Mouse (Mus musculus): ENCODE results near the gene Cd101.

Gene Cd101

DNA sequence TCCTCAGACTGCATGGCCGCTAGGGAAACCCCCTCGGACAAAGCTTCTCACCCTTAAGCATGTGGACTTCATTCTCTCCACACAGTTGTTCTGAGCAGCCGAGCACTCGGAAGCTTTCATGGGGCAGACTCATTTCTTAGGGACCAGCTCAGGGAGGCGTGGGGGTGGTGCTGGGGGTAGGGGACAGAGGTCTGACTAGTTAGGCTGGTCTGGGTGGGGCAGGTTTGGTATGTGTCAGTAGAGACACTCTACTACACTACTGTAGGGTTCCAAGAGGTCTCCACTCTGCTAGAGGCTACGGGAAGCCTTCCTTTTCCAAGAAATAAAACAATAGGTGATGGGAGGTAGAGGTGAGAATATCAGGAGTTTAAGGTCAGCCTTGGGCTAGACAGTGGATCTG lies 15.3 kb upstream of the Cd101 start:
- no peak for DNase-seq (ENCODE audit: extremely low read depth, low read depth, low spot score)

GRCm38 (mm10) chr3:101041997-101042396 lies 12.6 kb upstream of the Cd101 start:
- no peak for DNase-seq (ENCODE audit: extremely low read depth, low read depth, low spot score)

- no peak for DNase-seq (ENCODE audit: extremely low read depth, low read depth, low spot score)
Measured at GRCm38 (mm10) chr3:101037984-101038545, 8.7 kb upstream of the Cd101 start.

DNA sequence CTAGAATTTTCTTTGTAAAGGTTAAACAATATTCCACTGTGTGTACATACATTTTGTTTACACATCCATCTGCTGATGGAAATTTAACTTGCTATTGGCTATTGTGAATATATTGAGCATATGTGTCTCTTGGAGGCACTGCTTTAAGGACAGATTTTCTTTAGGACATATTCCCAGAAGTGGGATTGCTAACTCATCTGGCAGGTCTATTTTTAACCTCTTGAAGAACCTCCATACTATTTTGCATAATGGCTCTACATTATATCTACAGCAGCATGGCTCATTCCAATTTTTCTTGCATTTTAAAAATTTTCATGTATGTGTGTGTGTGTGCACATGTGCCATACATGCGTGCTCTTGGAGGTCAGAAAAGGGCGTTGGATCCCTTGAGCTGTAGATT lies 6.6 kb upstream of the Cd101 start:
- no peak for DNase-seq (ENCODE audit: extremely low read depth, low read depth, low spot score)

GRCm38 (mm10) chr3:101034509-101034908 lies 5.2 kb upstream of the Cd101 start:
- DNase-seq (ENCODE audit: extremely low read depth, low read depth, low spot score), result no peak

GRCm38 (mm10) chr3:101033644-101034043 lies 4.3 kb upstream of the Cd101 start:
- no peak for DNase-seq (ENCODE audit: extremely low read depth, low read depth, low spot score)

DNA sequence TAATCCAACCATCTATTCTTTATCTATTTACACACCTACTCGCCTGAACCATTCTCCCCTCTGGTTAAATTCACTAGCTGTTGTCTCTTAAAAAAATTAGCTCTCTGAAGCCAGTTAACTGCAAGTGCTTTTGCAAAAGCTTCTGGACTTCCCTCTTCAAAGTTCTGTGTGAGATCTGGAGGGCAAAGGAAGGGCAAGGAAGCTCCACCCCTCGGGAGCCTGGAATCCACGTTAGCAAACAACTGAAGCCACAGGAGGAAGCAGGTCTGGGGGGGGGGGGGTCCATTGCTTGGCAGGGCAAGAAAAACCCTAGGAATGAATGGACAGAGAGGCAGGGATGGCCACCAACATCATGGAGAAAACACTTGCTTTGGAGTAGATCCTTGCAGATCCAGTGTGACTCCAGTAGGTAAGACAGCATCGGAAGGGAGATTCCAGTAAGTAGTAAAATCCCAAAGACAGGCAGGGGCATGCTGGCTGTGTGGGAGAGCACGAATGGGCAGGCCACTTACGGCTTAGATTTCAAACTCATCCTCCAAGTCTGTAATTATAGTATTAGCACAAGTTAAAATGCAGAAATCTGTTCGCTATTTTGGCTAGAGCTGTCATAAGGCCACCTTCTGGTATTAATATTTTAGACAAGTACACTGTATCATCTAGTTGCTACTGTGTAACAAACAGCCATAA lies 2.2 kb upstream of the Cd101 start:
- no peak for DNase-seq (ENCODE audit: extremely low read depth, low read depth, low spot score)

DNA sequence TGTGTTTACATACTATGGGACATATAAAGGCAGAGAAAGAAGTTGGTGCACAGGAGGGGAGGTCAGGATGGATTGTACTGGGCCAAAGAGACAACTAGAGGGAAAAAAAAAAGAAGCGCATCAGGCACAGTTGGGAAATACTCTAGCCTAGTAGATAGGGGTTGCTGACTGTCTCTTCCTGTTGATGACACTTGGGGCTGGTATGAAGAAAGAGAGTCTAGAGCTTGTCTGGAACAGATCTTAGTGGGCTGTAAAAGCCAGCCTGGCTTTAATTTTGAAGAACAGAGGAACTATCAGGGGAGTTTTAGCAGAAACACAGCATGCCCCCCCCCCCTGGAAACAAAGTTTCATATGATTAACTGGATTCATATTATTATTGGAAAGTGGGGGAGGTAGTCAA lies 1.3 kb upstream of the Cd101 start:
- DNase-seq (ENCODE audit: extremely low read depth, low read depth, low spot score), result no peak

- DNase-seq (ENCODE audit: extremely low read depth, low read depth, low spot score), result no peak
Measured at GRCm38 (mm10) chr3:101026741-101027140, 2.6 kb downstream of the Cd101 start.

- DNase-seq (ENCODE audit: extremely low read depth, low read depth, low spot score), result no peak
Measured at GRCm38 (mm10) chr3:101022967-101023366, 6.4 kb downstream of the Cd101 start.

DNA sequence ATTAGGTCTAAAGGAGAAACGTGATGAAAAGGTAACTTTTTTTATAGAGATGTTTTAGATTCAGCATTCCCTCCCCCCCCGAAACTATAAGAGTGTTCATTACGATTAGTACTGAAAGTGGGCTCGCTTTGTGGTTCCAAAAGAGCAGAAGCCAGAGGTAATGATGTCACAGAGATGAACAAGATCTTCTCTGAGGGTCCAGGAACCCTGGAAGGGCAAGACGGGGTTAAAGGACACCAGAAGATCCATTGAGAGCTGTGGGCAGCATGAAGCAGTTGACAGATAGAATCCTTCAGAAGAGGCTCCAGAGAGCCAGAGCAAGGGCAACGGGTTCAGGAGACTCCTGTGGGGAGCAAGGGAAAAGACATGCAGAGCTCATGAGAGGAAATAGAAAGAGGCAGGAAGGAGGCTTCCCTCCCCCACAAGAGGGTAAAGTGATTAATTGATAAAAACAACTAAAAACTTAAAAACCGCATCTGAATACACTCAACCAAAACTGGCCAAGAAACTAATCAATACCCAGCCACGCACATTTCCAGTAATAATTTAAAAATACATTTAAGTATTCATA lies 7.8 kb downstream of the Cd101 start:
- DNase-seq (ENCODE audit: extremely low read depth, low read depth, low spot score), result no peak

GRCm38 (mm10) chr3:101021073-101021472 lies 8.3 kb downstream of the Cd101 start:
- DNase-seq (ENCODE audit: extremely low read depth, low read depth, low spot score), result no peak

GRCm38 (mm10) chr3:101018494-101018893 lies 10.9 kb downstream of the Cd101 start:
- no peak for DNase-seq (ENCODE audit: extremely low read depth, low read depth, low spot score)

- DNase-seq (ENCODE audit: extremely low read depth, low read depth, low spot score), result no peak
Measured at GRCm38 (mm10) chr3:101016050-101016449, 13.3 kb downstream of the Cd101 start.

GRCm38 (mm10) chr3:101015254-101015653 lies 14.1 kb downstream of the Cd101 start:
- DNase-seq (ENCODE audit: extremely low read depth, low read depth, low spot score), result no peak

GRCm38 (mm10) chr3:101013536-101013935 lies 15.8 kb downstream of the Cd101 start:
- DNase-seq (ENCODE audit: extremely low read depth, low read depth, low spot score), result no peak

DNA sequence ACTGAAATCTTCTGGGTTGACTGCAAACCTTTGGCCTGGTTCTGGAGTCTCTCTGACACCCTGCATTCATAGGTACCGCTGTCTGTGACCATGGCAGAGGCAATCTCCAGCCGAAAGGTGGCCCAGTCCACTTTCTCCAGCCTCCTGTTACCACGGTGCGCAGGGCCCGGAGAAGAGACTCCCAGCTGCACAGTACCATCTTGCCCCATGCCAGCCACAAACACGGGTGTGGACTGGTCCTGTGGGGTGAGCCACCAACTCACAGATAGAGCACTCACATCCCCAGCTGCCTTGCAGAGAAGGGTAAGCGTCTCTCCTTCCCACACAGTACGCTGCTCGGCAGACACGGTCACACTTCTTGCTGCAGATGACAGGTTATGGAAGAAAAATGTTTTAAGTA lies 16.4 kb downstream of the Cd101 start:
- DNase-seq (ENCODE audit: extremely low read depth, low read depth, low spot score), result no peak

DNA sequence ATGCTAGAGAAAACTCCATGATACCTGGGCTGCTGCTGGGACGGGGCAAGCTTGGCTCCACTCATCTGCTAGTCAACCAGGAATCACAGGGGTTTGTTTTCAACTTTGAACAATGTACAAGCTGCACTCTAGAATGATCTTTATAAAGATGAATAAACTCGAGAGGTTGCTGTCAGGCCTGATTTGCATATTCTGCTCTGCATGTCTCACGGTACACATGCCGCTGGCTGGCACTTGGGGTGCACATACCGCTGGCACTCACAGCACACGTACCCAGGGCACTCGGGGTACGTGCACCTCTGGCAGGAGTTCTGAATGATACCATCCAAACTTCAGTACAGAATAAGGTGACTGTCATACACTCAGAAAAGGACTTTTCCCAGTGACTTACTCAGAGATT lies 16.8 kb downstream of the Cd101 start:
- no peak for DNase-seq (ENCODE audit: extremely low read depth, low read depth, low spot score)

GRCm38 (mm10) chr3:101012131-101012571 lies 17.2 kb downstream of the Cd101 start:
- no peak for DNase-seq (ENCODE audit: extremely low read depth, low read depth, low spot score)

GRCm38 (mm10) chr3:101011203-101011600 lies 18.2 kb downstream of the Cd101 start:
- DNase-seq (ENCODE audit: extremely low read depth, low read depth, low spot score), result no peak

GRCm38 (mm10) chr3:101010589-101011202 lies 18.7 kb downstream of the Cd101 start:
- DNase-seq (ENCODE audit: extremely low read depth, low read depth, low spot score), result no peak

GRCm38 (mm10) chr3:101007112-101007782 lies 22.1 kb downstream of the Cd101 start:
- no peak for DNase-seq (ENCODE audit: extremely low read depth, low read depth, low spot score)
